Comparison of ENCODE assay signal across 8 mouse cellular contexts in the genomic region with DNA sequence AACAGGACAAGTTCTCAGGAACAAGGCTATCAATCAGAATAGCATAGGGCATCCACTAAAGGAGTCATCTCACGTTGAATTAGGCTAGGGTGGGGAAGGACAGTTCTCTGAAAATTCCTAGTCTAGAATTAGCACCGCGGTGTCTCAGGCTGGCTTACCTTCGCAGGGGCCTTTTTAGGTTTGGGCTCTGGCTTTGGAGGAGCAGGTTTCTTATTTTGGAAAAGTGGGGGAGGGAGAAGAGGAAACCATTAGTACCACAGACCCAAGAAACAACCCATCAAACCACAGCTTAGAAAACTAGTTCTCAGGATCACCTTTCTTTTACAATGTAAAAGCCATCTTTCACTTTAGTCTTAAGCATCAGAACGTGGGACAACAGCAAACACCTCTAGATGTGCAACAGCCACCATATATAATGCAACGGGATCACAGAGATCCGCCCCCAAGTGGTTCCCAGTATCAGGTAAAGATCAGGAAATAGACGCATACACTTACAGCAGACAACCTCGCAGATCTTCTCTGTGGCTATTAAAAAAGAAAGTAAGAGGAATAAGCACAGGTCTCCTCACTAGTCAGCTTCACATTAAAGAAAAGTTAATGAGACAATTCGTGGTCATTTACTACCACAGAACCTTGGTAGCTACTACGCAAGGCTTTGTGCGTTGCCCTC. TPM values are rescaled to one million over a fixed set of nuclear protein-coding genes. Genes with fewer than 3 reads are reported as not detected.
DNase-seq lines count a peak whose midpoint lies in the region; ATAC-seq lines count a peak whose summit lies in the region.

No protein-coding gene starts in this region.

- peak overlapping the region; percentile 80 for H3K4me3 ChIP-seq in heart, embryonic 10.5 days
- peak overlapping the region; percentile 73 for H3K4me3 ChIP-seq in forebrain, embryonic 16.5 days (replicated peaks; ENCODE audit: low read length)
- H3K4me3 ChIP-seq in liver, embryonic 16.5 days (ENCODE audit: low read depth, low read length): peak overlapping the region; percentile 81

- peaks cover 27% of the 10 kb centered on the region for H3K4me1 ChIP-seq in heart, embryonic 10.5 days
- H3K4me1 ChIP-seq in forebrain, embryonic 16.5 days (replicated peaks; ENCODE audit: control insufficient read depth, insufficient read depth, low read length): peaks cover 45% of the 10 kb centered on the region
- peaks cover 22% of the 10 kb centered on the region for H3K4me1 ChIP-seq in liver, embryonic 16.5 days (ENCODE audit: control insufficient read depth, low read depth, low read length)

- no peak for DNase-seq in heart, embryonic 10.5 days (ENCODE audit: low spot score)
- DNase-seq in heart, postnatal 25 days (ENCODE audit: low spot score): no peak
- peak; percentile 43 for DNase-seq in CD4-positive helper T cell, adult 2 months (ENCODE audit: low read depth, low spot score)
- DNase-seq in frontal cortex, postnatal 25 days (ENCODE audit: low spot score in 2 of 2): no peak
- no peak for DNase-seq in embryo, embryonic 11 days
- DNase-seq in thymus, adult 18-20 months: no peak

- no peaks in the 10 kb centered on the region for H3K27me3 ChIP-seq in heart, embryonic 10.5 days (ENCODE audit: insufficient read depth, poor library complexity, severe bottlenecking)
- H3K27me3 ChIP-seq in forebrain, embryonic 16.5 days (replicated peaks; ENCODE audit: control insufficient read depth, insufficient read depth, low read length): no peaks in the 10 kb centered on the region
- no peaks in the 10 kb centered on the region for H3K27me3 ChIP-seq in liver, embryonic 16.5 days (ENCODE audit: control insufficient read depth, insufficient read depth, low read depth, low read length)

- H3K4me2 ChIP-seq in forebrain, embryonic 16.5 days (ENCODE audit: low read length): peak overlapping the region; percentile 69
- H3K4me2 ChIP-seq in liver, embryonic 16.5 days (ENCODE audit: low read depth, low read length): peak overlapping the region; percentile 81

- no peaks in the 10 kb centered on the region for H3K9me3 ChIP-seq in heart, embryonic 10.5 days
- no peaks in the 10 kb centered on the region for H3K9me3 ChIP-seq in forebrain, embryonic 16.5 days (ENCODE audit: control insufficient read depth, low read length)
- no peaks in the 10 kb centered on the region for H3K9me3 ChIP-seq in liver, embryonic 16.5 days (replicated peaks; ENCODE audit: control insufficient read depth, low read length)

- peaks cover 59% of the 10 kb centered on the region for H3K36me3 ChIP-seq in heart, embryonic 10.5 days
- H3K36me3 ChIP-seq in forebrain, embryonic 16.5 days (ENCODE audit: control insufficient read depth, insufficient read depth): peaks cover 12% of the 10 kb centered on the region
- H3K36me3 ChIP-seq in liver, embryonic 16.5 days (ENCODE audit: control insufficient read depth, insufficient read depth): peaks cover 28% of the 10 kb centered on the region

- peak overlapping the region; percentile 100; the same call in 1 of the 2 replicates for H3K27ac ChIP-seq in heart, embryonic 10.5 days
- peak overlapping the region; percentile 70 for H3K27ac ChIP-seq in forebrain, embryonic 16.5 days (ENCODE audit: low read length)
- peak overlapping the region; percentile 71 for H3K27ac ChIP-seq in liver, embryonic 16.5 days (ENCODE audit: low read length)

- intact Hi-C loops in heart, postnatal 25 days (cut with DNase I): loop anchor here (5.0 kb wide), 1 partner anchor 34 kb away; no protein-coding TSS in a partner anchor

- peak overlapping the region; percentile 51 for H3K9ac ChIP-seq in forebrain, embryonic 16.5 days (replicated peaks; ENCODE audit: low read depth, low read length)
- H3K9ac ChIP-seq in liver, embryonic 16.5 days (ENCODE audit: low read depth, low read length): peak overlapping the region; percentile 74

- ATAC-seq in forebrain, embryonic 16.5 days: no peak
- ATAC-seq in liver, embryonic 16.5 days (ENCODE audit: low read depth): no peak

- WGBS in heart, embryonic 10.5 days: 50% methylated on average over 12 of the region's 12 CpGs
- 44% methylated on average over 12 of the region's 12 CpGs for WGBS in forebrain, embryonic 16.5 days
- WGBS in liver, embryonic 16.5 days (ENCODE audit: insufficient replicate concordance): 33% methylated on average over 12 of the region's 12 CpGs

RNA-seq across cellular contexts. Expression of a gene that starts 2.0 kb away (rescaled TPM):
- 2,048 and 2,274 TPM in 2 replicates for polyA plus RNA-seq in heart, embryonic 10.5 days (2016; fragmentation: Nextera tagmentation; extraction: Ambion mirVana)
- total RNA-seq in heart, postnatal 25 days (2021): 100 to 1,000 TPM; 104 to 120 TPM
- 1,750 and 1,938 TPM in 2 replicates for polyA plus RNA-seq in forebrain, embryonic 16.5 days (2015; fragmentation: Nextera tagmentation; extraction: Ambion mirVana)
- polyA plus RNA-seq in liver, embryonic 16.5 days (2015; fragmentation: Nextera tagmentation; extraction: Ambion mirVana): 517 and 560 TPM in 2 replicates

RNA-seq across cellular contexts. Expression of a gene that starts 34.3 kb away (rescaled TPM):
- 34.1 and 39.0 TPM in 2 replicates for polyA plus RNA-seq in heart, embryonic 10.5 days (2016; fragmentation: Nextera tagmentation; extraction: Ambion mirVana)
- 10 to 100 TPM; 26.4 to 30.1 TPM for total RNA-seq in heart, postnatal 25 days (2021)
- 52.5 and 60.9 TPM in 2 replicates for polyA plus RNA-seq in forebrain, embryonic 16.5 days (2015; fragmentation: Nextera tagmentation; extraction: Ambion mirVana)
- 17.4 and 20.2 TPM in 2 replicates for polyA plus RNA-seq in liver, embryonic 16.5 days (2015; fragmentation: Nextera tagmentation; extraction: Ambion mirVana)

RNA-seq across cellular contexts. Expression of a gene that starts 52.2 kb away (rescaled TPM):
- 4.4 and 12.4 TPM in 2 replicates for polyA plus RNA-seq in heart, embryonic 10.5 days (2016; fragmentation: Nextera tagmentation; extraction: Ambion mirVana)
- total RNA-seq in heart, postnatal 25 days (2021): not detected
- polyA plus RNA-seq in forebrain, embryonic 16.5 days (2015; fragmentation: Nextera tagmentation; extraction: Ambion mirVana): not detected in 2 replicates
- polyA plus RNA-seq in liver, embryonic 16.5 days (2015; fragmentation: Nextera tagmentation; extraction: Ambion mirVana): 1.1 and 1.5 TPM in 2 replicates
